Mouse (Mus musculus) macrophage (primary cell): Measurements from ENCODE around the gene Nrn1l. TPM values are rescaled to one million over a fixed set of nuclear protein-coding genes. Genes with fewer than 3 reads are reported as not detected.

ENCODE experiments used
- H3K27ac ChIP-seq: fragments of 350-480 bp; formaldehyde crosslinking; 2 replicates; pipeline ENCODE4 v1.9.0; 2021
- H3K36me3 ChIP-seq: fragments of 350-480 bp; formaldehyde crosslinking; 2 replicates; pipeline ENCODE4 v1.9.0; 2021; ENCODE audit errors: inconsistent target
- H3K4me3 ChIP-seq: fragments of 350-480 bp; formaldehyde crosslinking; 2 replicates; pipeline ENCODE4 v1.9.0; 2021; ENCODE audit errors: inconsistent target
- H3K79me2 ChIP-seq: fragments of 350-480 bp; formaldehyde crosslinking; 2 replicates; pipeline ENCODE4 v1.9.0; 2021; ENCODE audit errors: inconsistent target
- WGBS: methylation state at CpG from one replicate; pipeline ENCODE4 v1.1.7; 2026; ENCODE audit warnings: inconsistent platforms; ENCODE audit not compliant: missing documents; 5-methylcytosine and 5-hydroxymethylcytosine counted together
- polyA plus RNA-seq: library from polyadenylated mRNA; stranded (reverse); fragments of 250-400 nt; gene quantifications from 3 replicates; pipeline ENCODE4 v1.2.4, GENCODE M21; 2018; ENCODE audit warnings: inconsistent platforms

Nrn1l gene
- polyA plus RNA-seq, 1 experiment from 2014 or later = not detected

GRCm38 (mm10) chr8:105925123-105925522 lies 31.8 kb downstream of the Nrn1l start:
- Histone ChIP-seq H3K27ac (no peak overlapping the region), H3K4me3 (no peak overlapping the region), H3K36me3 (peaks cover 6% of the 10 kb centered on the region; the same call in 1 of the 2 replicates), H3K79me2 (no peaks in the 10 kb centered on the region)
- WGBS = 100% methylated on average over 2 of the region's 3 CpGs

DNA sequence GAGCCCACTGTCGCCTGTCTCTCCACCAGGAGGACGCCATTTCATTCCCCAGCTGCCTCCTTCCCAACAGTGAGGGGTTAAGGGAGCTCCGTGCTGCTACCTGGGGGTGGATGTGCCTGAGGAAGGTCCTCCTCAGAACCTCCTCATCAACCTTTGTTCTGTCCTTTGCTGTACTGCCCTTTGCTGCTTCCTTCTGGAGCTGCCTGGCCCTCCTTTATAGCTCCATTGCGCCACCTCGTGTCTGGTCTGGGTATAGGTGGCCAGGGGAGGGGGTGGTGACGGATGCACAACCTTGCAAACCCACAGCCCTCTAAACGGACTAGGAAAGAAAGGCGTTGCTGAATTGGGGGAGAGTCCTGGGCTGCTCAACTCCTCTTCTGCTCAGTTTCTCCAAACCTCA lies 37.2 kb downstream of the Nrn1l start:
- Histone ChIP-seq H3K79me2 (no peaks in the 10 kb centered on the region), H3K27ac (no peak overlapping the region), H3K4me3 (no peak overlapping the region), H3K36me3 (peaks cover 34% of the 10 kb centered on the region)
- 42% methylated on average over 8 of the region's 8 CpGs for WGBS

- H3K36me3 ChIP-seq = peaks cover 40% of the 10 kb centered on the region
These were observed 37.9 kb downstream of the Nrn1l start for GRCm38 (mm10) chr8:105931271-105931670.

DNA sequence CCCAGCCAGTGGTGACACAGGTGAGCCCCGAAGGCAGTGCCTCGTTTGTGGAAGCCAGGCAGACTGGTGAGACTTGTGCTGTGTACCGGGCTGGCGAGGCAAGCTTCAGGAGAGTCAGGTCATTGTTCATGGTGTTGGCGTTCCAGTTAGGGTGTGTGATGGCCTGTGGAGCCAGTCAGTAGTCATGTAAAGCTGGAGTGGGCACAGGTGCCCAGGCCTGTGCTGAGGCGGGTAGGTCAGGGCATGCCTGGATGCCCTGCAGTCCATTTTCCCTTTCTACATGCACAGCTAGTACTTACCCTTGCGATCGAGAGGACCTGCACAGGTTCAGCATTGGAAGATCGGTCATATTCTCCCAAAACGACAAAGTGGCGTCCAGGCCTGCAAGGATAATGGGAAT lies 39.2 kb downstream of the Nrn1l start:
- Histone ChIP-seq H3K79me2 (peaks cover 5% of the 10 kb centered on the region; the same call in 1 of the 2 replicates), H3K27ac (no peak overlapping the region), H3K36me3 (peaks cover 40% of the 10 kb centered on the region), H3K4me3 (no peak overlapping the region)
- WGBS = 97% methylated on average over 9 of the region's 11 CpGs

More at GRCm38 (mm10) chr8:105931271-105931670, 37.9 kb downstream of the Nrn1l start:
- WGBS = 100% methylated on average over 3 of the region's 3 CpGs
- no peak overlapping the region for H3K4me3 ChIP-seq
- no peaks in the 10 kb centered on the region for H3K79me2 ChIP-seq
- H3K27ac ChIP-seq = no peak overlapping the region

DNA sequence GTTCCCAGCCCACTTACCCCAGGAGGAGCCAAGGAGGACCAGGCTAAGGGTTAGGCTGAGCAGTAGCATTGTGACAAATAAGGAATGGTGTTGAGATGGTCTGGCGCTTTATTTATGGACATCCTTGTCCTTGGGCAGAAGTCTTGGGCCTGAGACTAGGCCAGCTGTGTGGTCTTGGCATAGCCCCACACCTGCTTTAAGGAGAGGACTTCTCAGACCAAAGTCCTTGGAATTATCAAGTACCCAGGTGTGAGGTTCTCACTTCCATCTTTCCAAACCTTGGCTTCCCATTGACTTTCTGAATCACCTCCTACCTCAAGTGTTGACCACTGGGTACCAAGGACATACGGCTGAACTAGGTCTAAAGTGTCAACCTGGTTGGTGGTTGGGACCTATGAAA lies 40.4 kb downstream of the Nrn1l start, which contains the start of gene Ctrl:
TSS of gene Ctrl (minus strand) at position 101 of the 400 bp plus-strand sequence.
- peaks cover 8% of the 10 kb centered on the region; the same call in 1 of the 2 replicates for H3K79me2 ChIP-seq
- WGBS = 92% methylated on average over 2 of the region's 2 CpGs
- no peak within 1 kb of the TSS for H3K4me3 ChIP-seq
- H3K36me3 ChIP-seq = peaks cover 40% of the 10 kb centered on the region
- no peak within 1 kb of the TSS for H3K27ac ChIP-seq

DNA sequence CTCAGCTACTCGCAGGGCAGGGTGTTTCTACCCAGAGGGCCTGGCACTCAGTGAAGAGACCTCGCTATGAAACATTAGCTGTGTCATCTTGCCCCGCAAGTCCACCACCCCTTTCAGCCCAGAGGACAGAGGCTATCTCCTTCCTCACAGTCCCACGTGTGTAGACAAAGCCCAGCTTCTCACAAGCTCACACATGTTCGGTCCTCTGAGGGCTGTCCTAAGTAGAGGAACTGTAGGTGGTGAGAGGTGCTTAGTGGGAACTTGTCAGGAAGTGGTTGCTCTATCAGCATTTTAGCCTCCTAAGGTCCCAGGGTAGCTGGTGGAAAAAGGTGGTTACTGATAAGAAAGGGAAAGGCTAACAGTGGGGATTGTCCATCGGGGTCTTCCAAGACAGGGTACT lies 41.7 kb downstream of the Nrn1l start:
- Histone ChIP-seq H3K79me2 (peaks cover 8% of the 10 kb centered on the region; the same call in 1 of the 2 replicates), H3K27ac (no peak overlapping the region), H3K4me3 (no peak overlapping the region), H3K36me3 (peaks cover 35% of the 10 kb centered on the region)
- WGBS = 49% methylated on average over 6 of the region's 6 CpGs

DNA sequence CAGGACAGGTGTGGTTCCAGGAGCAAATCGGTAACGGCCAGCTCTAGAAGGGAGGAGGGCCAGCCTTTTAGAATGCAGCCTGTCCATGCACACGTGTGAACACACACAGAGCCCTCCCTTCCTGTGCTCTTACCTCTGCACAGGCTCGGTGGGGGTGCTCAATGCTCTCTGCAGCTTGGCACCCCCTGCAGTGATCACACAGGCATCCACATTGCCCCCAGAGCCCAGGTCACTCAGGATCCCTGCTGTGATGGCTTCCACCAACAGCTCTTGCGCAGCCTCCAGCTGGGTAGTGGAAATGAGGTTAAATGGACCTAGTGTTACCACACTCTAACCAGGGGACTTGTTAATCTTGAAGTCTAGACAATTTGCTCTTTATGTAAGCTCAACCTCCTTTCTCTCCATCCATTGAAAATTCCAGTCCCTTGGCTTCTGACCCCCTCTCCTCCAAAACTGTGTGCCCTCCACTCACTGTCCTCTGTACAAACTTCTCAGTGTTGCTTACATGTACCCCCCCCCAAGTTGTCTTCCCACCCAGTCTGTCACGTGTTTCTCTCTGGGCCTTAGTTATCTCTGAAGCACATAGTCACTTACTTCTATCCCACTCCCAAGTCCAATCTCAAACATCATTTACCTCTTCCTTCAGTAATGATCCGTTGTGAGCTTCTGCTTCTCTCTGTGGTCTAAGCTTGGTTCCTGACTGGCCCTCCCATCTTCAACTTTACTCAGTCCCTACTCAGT lies 42.7 kb downstream of the Nrn1l start:
- Histone ChIP-seq H3K4me3 (no peak overlapping the region), H3K27ac (no peak overlapping the region), H3K79me2 (peaks cover 8% of the 10 kb centered on the region; the same call in 1 of the 2 replicates), H3K36me3 (peaks cover 29% of the 10 kb centered on the region)
- 77% methylated on average over 7 of the region's 7 CpGs for WGBS

- peaks cover 19% of the 10 kb centered on the region for H3K36me3 ChIP-seq
- WGBS = 1% methylated on average over 28 of the region's 30 CpGs
These were observed 43.6 kb downstream of the Nrn1l start for GRCm38 (mm10) chr8:105936866-105937475.

DNA sequence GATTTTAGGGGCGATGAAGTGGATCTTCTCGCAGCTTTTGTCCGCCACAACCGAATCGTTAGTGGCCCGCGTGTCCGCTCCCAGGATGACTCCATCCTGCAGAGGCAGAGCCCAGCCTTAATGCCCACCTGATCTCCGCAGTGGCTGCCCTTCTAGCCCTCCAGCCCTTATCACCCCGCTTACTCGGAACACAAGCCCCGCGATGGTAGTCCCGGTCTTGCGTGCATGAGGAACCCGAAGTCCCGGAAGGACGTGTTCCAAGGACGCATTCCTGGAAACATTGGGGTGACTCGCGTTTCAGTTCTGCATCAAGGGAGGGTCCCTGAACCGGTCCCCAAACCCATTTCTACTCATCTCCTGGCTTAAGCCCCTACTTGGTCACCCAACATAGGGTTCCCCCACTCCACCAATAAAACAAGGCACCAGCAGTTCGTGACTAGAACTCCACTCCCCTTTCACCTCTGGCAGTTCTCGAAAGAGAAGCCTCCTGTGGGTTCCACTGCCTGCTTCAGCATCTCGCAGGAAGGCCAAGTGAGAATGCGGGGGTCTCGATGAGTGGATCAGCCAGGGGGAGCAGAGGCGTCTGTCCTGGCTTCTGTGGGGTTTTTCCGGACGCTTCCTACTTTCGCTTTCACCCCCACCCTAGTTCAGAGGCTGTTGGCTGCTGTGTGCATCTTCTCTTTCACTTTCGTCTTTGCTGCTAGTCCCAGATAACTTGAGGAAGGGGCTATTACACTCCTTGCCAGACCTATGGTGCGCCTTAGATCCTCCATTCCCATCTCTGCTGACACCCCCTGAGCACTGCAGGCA lies 44.3 kb downstream of the Nrn1l start:
- peaks cover 16% of the 10 kb centered on the region for H3K36me3 ChIP-seq
- WGBS = 1% methylated on average over 33 of the region's 33 CpGs
- peak overlapping the region; percentile 94 for H3K27ac ChIP-seq
- peaks cover 8% of the 10 kb centered on the region; the same call in 1 of the 2 replicates for H3K79me2 ChIP-seq
- peak overlapping the region; percentile 98 for H3K4me3 ChIP-seq

More at GRCm38 (mm10) chr8:105936866-105937475, 43.6 kb downstream of the Nrn1l start:
- peak overlapping the region; percentile 94 for H3K27ac ChIP-seq
- peaks cover 8% of the 10 kb centered on the region; the same call in 1 of the 2 replicates for H3K79me2 ChIP-seq
- H3K4me3 ChIP-seq = peak overlapping the region; percentile 98

GRCm38 (mm10) chr8:105938306-105938669 lies 44.9 kb downstream of the Nrn1l start, which contains the start of gene Psmb10:
Gene Psmb10, minus strand, starts transcription at chr8:105938444.
- Histone ChIP-seq H3K4me3 (peak within 1 kb of the TSS; percentile 98), H3K27ac (peak within 1 kb of the TSS; percentile 94), H3K36me3 (peaks cover 16% of the 10 kb centered on the region), H3K79me2 (peaks cover 8% of the 10 kb centered on the region; the same call in 1 of the 2 replicates)
- WGBS = 2% methylated on average over 4 of the region's 4 CpGs

DNA sequence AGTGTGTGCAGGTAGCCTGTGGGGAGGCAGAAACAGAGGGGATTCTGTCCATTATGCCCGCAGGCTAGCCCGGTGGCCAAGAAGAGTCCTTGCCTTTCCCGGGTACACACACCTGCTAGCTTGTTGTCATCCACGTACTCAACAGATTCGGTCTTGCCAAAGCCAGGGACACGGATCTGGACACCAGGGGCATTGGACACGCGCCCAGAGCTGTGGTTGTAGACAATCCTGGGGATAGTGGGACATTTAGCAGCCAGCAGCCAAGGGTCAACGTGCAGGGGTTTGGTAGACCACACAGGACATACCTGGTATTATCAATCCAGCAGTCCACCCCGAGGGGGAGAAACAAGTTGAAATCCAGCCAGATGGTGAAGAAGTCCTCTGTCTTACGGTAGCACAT lies 48.7 kb downstream of the Nrn1l start:
- Histone ChIP-seq H3K36me3 (peaks cover 31% of the 10 kb centered on the region; the same call in 1 of the 2 replicates), H3K4me3 (no peak overlapping the region), H3K27ac (no peak overlapping the region), H3K79me2 (peaks cover 8% of the 10 kb centered on the region; the same call in 1 of the 2 replicates)
- 93% methylated on average over 11 of the region's 11 CpGs for WGBS

DNA sequence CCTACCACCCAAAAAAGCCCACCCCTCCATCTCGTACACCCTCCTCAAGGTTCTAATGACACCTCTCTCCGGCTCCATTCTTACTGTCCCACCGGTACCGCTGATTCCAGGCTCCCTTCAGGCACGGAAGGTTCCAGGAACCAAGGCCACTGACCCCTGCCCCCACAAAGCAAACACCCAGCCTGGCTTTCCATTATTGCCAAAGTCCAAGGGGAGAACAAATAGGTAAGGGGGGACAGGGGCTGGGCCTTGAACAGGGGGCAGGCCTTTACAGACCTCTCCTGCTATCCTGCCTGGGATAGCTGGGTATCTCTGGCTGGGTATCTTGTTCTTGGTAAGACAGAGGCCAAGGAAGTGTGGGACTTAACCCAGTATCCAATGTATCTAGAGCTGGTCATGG lies 49.2 kb downstream of the Nrn1l start:
- Histone ChIP-seq H3K4me3 (no peak overlapping the region), H3K79me2 (peaks cover 3% of the 10 kb centered on the region; the same call in 1 of the 2 replicates), H3K27ac (no peak overlapping the region), H3K36me3 (peaks cover 36% of the 10 kb centered on the region; the same call in 1 of the 2 replicates)
- whole genome bisulfite sequencing = 94% methylated on average over 5 of the region's 5 CpGs

DNA sequence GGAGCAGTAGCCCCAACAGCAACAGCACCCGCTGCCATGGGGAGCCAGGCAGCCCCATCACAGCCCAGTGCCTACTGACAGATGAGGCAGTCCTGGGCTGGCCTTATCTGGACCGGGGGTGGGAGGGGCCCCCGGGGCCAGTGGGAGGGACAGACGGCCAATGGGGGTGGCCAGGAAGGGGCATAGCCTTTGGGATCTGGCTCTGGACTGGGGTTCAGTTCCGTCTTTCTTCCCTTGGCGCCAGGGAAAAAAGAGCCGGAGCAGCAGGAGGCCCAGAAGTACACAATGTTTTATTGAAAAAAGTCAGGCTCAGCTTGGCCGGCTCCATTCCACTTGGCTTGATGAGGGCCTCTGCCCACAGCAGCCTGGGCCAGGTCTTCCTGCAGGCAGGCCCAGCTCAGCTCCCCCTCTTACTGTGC lies 50.0 kb downstream of the Nrn1l start, which contains the start of gene Lcat:
TSS of gene Lcat (minus strand) at position 62 of the 419 bp plus-strand sequence.
- no peak within 1 kb of the TSS for H3K27ac ChIP-seq
- H3K36me3 ChIP-seq = peaks cover 42% of the 10 kb centered on the region; the same call in 1 of the 2 replicates
- no peak within 1 kb of the TSS for H3K4me3 ChIP-seq
- 96% methylated on average over 8 of the region's 8 CpGs for WGBS
- H3K79me2 ChIP-seq = no peaks in the 10 kb centered on the region
